Mouse (Mus musculus): ENCODE measurements at regions not wholly inside any gene's neighbourhood (a gene's known extent, or its start where the extent isn't known, plus 50 kb on each side); places are given as distances from the start of the nearest gene placed in this dataset.
"Not testable (repeated sequence)": the region's sequence is repeated elsewhere in the genome, so short reads cannot be mapped to it uniquely, and the experiment has no call there.

- Histone ChIP-seq H3K4me2 (replicated peaks; ENCODE audit: low read depth, low read length) (no peak overlapping the region), H3K27me3 (ENCODE audit: control insufficient read depth, insufficient read depth, low read length) (no peaks in the 10 kb centered on the region), H3K9ac (ENCODE audit: low read depth, low read length) (no peak overlapping the region), H3K4me3 (ENCODE audit: low read length) (no peak overlapping the region), H3K27ac (ENCODE audit: low read depth, low read length) (no peak overlapping the region), H3K4me1 (ENCODE audit: control insufficient read depth, insufficient read depth, low read length) (no peaks in the 10 kb centered on the region), H3K36me3 (ENCODE audit: control insufficient read depth, insufficient read depth, low read length) (no peaks in the 10 kb centered on the region), H3K9me3 (ENCODE audit: control insufficient read depth, low read length) (no peaks in the 10 kb centered on the region)
- no peak for ATAC-seq (ENCODE audit: low FRiP score, low TSS enrichment)
- 64% methylated on average over 2 of the region's 2 CpGs for WGBS
These were observed 341.8 kb upstream of the Hand2 start for GRCm38 (mm10) chr8:56978994-56979393.

- H3K4me1 ChIP-seq (ENCODE audit: control insufficient read depth, insufficient read depth, low read length): no peaks in the 10 kb centered on the region
- no peak overlapping the region for H3K4me2 ChIP-seq (replicated peaks; ENCODE audit: low read depth, low read length)
- no peaks in the 10 kb centered on the region for H3K27me3 ChIP-seq (ENCODE audit: control insufficient read depth, insufficient read depth, low read length)
- H3K4me3 ChIP-seq (ENCODE audit: low read length): no peak overlapping the region
- H3K9me3 ChIP-seq (ENCODE audit: control insufficient read depth, low read length): no peaks in the 10 kb centered on the region
- no peaks in the 10 kb centered on the region for H3K36me3 ChIP-seq (ENCODE audit: control insufficient read depth, insufficient read depth, low read length)
- no peak overlapping the region for H3K9ac ChIP-seq (ENCODE audit: low read depth, low read length)
- 76% methylated on average over 13 of the region's 13 CpGs for WGBS
- ATAC-seq (ENCODE audit: low FRiP score, low TSS enrichment): no peak
- H3K27ac ChIP-seq (ENCODE audit: low read depth, low read length): no peak overlapping the region
These were observed 341.4 kb upstream of the Hand2 start for GRCm38 (mm10) chr8:56979416-56979815.

- Histone ChIP-seq H3K9me3 (ENCODE audit: control insufficient read depth, low read length) (no peaks in the 10 kb centered on the region), H3K9ac (ENCODE audit: low read depth, low read length) (no peak overlapping the region), H3K4me2 (replicated peaks; ENCODE audit: low read depth, low read length) (no peak overlapping the region), H3K4me3 (ENCODE audit: low read length) (no peak overlapping the region), H3K27ac (ENCODE audit: low read depth, low read length) (no peak overlapping the region), H3K27me3 (ENCODE audit: control insufficient read depth, insufficient read depth, low read length) (no peaks in the 10 kb centered on the region), H3K4me1 (ENCODE audit: control insufficient read depth, insufficient read depth, low read length) (no peaks in the 10 kb centered on the region), H3K36me3 (ENCODE audit: control insufficient read depth, insufficient read depth, low read length) (no peaks in the 10 kb centered on the region)
- WGBS: 67% methylated on average over 6 of the region's 6 CpGs
- no peak for ATAC-seq (ENCODE audit: low FRiP score, low TSS enrichment)
These were observed 310.3 kb upstream of the Hand2 start for GRCm38 (mm10) chr8:57010318-57011024.

- H3K4me1 ChIP-seq (ENCODE audit: control insufficient read depth, insufficient read depth, low read length): no peaks in the 10 kb centered on the region
- no peak overlapping the region for H3K4me3 ChIP-seq (ENCODE audit: low read length)
- H3K36me3 ChIP-seq (ENCODE audit: control insufficient read depth, insufficient read depth, low read length): no peaks in the 10 kb centered on the region
- no peak overlapping the region for H3K27ac ChIP-seq (ENCODE audit: low read depth, low read length)
- H3K9ac ChIP-seq (ENCODE audit: low read depth, low read length): no peak overlapping the region
- H3K9me3 ChIP-seq (ENCODE audit: control insufficient read depth, low read length): no peaks in the 10 kb centered on the region
- ATAC-seq (ENCODE audit: low FRiP score, low TSS enrichment): no peak
- 75% methylated on average over 3 of the region's 3 CpGs for WGBS
- no peak overlapping the region for H3K4me2 ChIP-seq (replicated peaks; ENCODE audit: low read depth, low read length)
- no peaks in the 10 kb centered on the region for H3K27me3 ChIP-seq (ENCODE audit: control insufficient read depth, insufficient read depth, low read length)
These were observed 306.9 kb upstream of the Hand2 start for GRCm38 (mm10) chr8:57013813-57014320.

GRCm38 (mm10) chr8:57016329-57016728 lies 304.5 kb upstream of the Hand2 start:
- H3K4me1 ChIP-seq (ENCODE audit: control insufficient read depth, insufficient read depth, low read length): no peaks in the 10 kb centered on the region
- H3K36me3 ChIP-seq (ENCODE audit: control insufficient read depth, insufficient read depth, low read length): no peaks in the 10 kb centered on the region
- H3K4me2 ChIP-seq (replicated peaks; ENCODE audit: low read depth, low read length): no peak overlapping the region
- H3K9me3 ChIP-seq (ENCODE audit: control insufficient read depth, low read length): no peaks in the 10 kb centered on the region
- H3K27ac ChIP-seq (ENCODE audit: low read depth, low read length): no peak overlapping the region
- H3K9ac ChIP-seq (ENCODE audit: low read depth, low read length): no peak overlapping the region
- 72% methylated on average over 3 of the region's 3 CpGs for WGBS
- H3K4me3 ChIP-seq (ENCODE audit: low read length): no peak overlapping the region
- no peaks in the 10 kb centered on the region for H3K27me3 ChIP-seq (ENCODE audit: control insufficient read depth, insufficient read depth, low read length)
- no peak for ATAC-seq (ENCODE audit: low FRiP score, low TSS enrichment)

GRCm38 (mm10) chr8:57028096-57028495 lies 292.7 kb upstream of the Hand2 start:
- not testable (repeated sequence) for ATAC-seq (ENCODE audit: low FRiP score, low TSS enrichment); H3K9me3 ChIP-seq (ENCODE audit: control insufficient read depth, low read length); H3K4me3 ChIP-seq (ENCODE audit: low read length); H3K9ac ChIP-seq (ENCODE audit: low read depth, low read length); H3K27ac ChIP-seq (ENCODE audit: low read depth, low read length); H3K4me1 ChIP-seq (ENCODE audit: control insufficient read depth, insufficient read depth, low read length); H3K27me3 ChIP-seq (ENCODE audit: control insufficient read depth, insufficient read depth, low read length); H3K36me3 ChIP-seq (ENCODE audit: control insufficient read depth, insufficient read depth, low read length); H3K4me2 ChIP-seq (replicated peaks; ENCODE audit: low read depth, low read length)
- WGBS: 97% methylated on average over 1 of the region's 1 CpGs

- Histone ChIP-seq H3K9ac (ENCODE audit: low read depth, low read length) (no peak overlapping the region), H3K9me3 (ENCODE audit: control insufficient read depth, low read length) (no peaks in the 10 kb centered on the region), H3K27me3 (ENCODE audit: control insufficient read depth, insufficient read depth, low read length) (no peaks in the 10 kb centered on the region), H3K27ac (ENCODE audit: low read depth, low read length) (no peak overlapping the region), H3K4me2 (replicated peaks; ENCODE audit: low read depth, low read length) (no peak overlapping the region), H3K4me1 (ENCODE audit: control insufficient read depth, insufficient read depth, low read length) (no peaks in the 10 kb centered on the region), H3K36me3 (ENCODE audit: control insufficient read depth, insufficient read depth, low read length) (no peaks in the 10 kb centered on the region), H3K4me3 (ENCODE audit: low read length) (no peak overlapping the region)
- 87% methylated on average over 6 of the region's 6 CpGs for WGBS
- no peak for ATAC-seq (ENCODE audit: low FRiP score, low TSS enrichment)
These were observed 272.3 kb upstream of the Hand2 start for GRCm38 (mm10) chr8:57048490-57048889.

- no peak for ATAC-seq (ENCODE audit: low FRiP score, low TSS enrichment)
These were observed 271.9 kb upstream of the Hand2 start for GRCm38 (mm10) chr8:57048909-57049308.

GRCm38 (mm10) chr8:57052661-57053060 lies 268.1 kb upstream of the Hand2 start:
- Histone ChIP-seq H3K36me3 (ENCODE audit: control insufficient read depth, insufficient read depth, low read length) (no peaks in the 10 kb centered on the region), H3K27ac (ENCODE audit: low read depth, low read length) (no peak overlapping the region), H3K4me3 (ENCODE audit: low read length) (no peak overlapping the region), H3K4me1 (ENCODE audit: control insufficient read depth, insufficient read depth, low read length) (no peaks in the 10 kb centered on the region), H3K4me2 (replicated peaks; ENCODE audit: low read depth, low read length) (no peak overlapping the region), H3K9me3 (ENCODE audit: control insufficient read depth, low read length) (no peaks in the 10 kb centered on the region), H3K27me3 (ENCODE audit: control insufficient read depth, insufficient read depth, low read length) (no peaks in the 10 kb centered on the region), H3K9ac (ENCODE audit: low read depth, low read length) (no peak overlapping the region)
- 63% methylated on average over 4 of the region's 4 CpGs for WGBS
- no peak for ATAC-seq (ENCODE audit: low FRiP score, low TSS enrichment)

More at GRCm38 (mm10) chr8:57048909-57049308, 271.9 kb upstream of the Hand2 start:
- H3K4me2 ChIP-seq (replicated peaks; ENCODE audit: low read depth, low read length): no peak overlapping the region
- no peaks in the 10 kb centered on the region for H3K36me3 ChIP-seq (ENCODE audit: control insufficient read depth, insufficient read depth, low read length)
- no peak overlapping the region for H3K9ac ChIP-seq (ENCODE audit: low read depth, low read length)
- no peaks in the 10 kb centered on the region for H3K4me1 ChIP-seq (ENCODE audit: control insufficient read depth, insufficient read depth, low read length)
- no peak overlapping the region for H3K4me3 ChIP-seq (ENCODE audit: low read length)
- 85% methylated on average over 3 of the region's 3 CpGs for WGBS
- H3K27ac ChIP-seq (ENCODE audit: low read depth, low read length): no peak overlapping the region
- H3K27me3 ChIP-seq (ENCODE audit: control insufficient read depth, insufficient read depth, low read length): no peaks in the 10 kb centered on the region
- no peaks in the 10 kb centered on the region for H3K9me3 ChIP-seq (ENCODE audit: control insufficient read depth, low read length)

All from kidney, embryonic 14.5 days (tissue).